Mouse (Mus musculus): Measurements from ENCODE around the gene Kcns3.
"Not testable (repeated sequence)": the region's sequence is repeated elsewhere in the genome, so short reads cannot be mapped to it uniquely, and the experiment has no call there.

Gene Kcns3

DNA sequence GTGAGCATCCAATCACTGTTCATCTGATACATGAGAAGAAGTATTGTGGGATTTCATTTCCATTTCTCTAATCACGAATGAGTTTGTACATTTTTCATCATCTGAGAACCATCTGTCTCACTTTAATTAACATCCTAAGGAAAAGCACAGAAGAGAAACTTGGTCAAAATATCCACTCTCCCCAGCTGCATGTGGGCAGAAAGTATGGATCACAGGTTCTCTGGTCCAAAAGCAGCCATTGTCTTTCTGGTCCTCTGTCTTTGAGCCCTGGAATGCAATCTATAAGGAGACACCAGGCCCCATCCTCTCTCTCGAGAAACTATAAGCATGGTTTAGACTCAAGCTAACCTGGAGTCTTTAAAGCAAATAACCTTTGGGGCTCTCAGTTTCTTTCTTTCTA is 79.8 kb downstream of the Kcns3 start:
- DNase-seq, result no peak

DNA sequence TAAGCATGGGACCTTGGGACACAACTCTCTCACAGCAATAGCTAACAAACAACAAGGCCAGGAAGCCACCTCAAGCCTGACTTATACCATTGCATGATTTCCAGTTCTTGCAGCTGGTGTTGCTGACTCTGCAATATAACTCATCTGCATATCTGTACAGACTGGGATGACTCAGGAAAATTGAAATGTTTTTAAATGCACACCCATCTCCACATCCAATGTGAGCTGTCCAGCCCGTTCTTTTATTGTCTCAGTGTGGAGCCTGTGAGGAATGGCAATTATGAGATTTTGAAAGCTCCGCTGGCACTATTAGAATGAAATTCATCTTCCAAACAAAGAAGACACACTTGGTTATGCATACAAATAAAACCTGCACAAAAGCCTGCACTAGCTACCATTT is 84.0 kb downstream of the Kcns3 start:
- no peak for DNase-seq

DNA sequence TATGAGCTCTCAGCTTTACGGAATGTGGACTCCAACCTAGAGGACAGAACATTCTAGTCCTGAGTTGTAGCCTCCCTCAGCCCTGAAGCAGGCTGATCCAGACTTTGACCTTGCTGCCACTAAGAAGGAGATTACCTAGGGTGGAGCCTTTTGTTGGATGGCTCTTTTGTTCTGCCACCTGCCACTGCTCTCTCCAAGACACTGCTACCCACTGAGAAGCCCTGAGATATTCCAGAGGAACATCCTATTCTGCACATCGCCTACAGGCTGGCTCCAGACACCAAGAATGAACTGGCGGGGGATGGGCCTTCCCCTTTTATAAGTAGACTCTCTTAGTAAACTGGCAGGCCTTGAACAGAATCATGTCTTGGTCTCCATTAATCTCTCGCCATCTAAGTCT is 98.2 kb downstream of the Kcns3 start:
- DNase-seq, result not testable (repeated sequence)

DNA sequence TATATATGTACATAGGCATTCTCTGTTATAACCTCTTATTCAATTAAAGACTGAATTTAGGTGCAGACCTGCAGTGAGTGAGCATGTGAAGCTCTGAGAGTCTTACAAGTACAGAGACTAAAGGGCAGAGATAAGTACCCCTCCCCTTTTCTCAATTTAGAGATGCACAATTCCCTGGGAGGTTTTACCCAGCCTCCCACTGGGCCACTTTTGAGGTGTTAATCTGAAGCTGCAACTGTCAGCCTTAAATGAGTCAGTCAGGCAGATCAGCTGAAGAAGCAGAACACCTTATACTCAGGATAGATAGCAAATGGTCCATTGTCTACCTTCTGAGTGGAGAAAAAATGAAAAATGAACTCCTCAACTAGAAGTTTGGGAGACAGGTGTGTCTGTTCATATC is 109.0 kb downstream of the Kcns3 start:
- DNase-seq, result no peak

Measured in liver (tissue).